Mouse (Mus musculus) spleen, adult 18-20 months (tissue): ENCODE data around the gene Nrg4.
A peak's percentile ranks its signal among the peaks of the same experiment; 100 is the strongest.

ENCODE experiments used
- DNase-seq, 2 experiments: peaks; one replicate each; pipeline ENCODE4 v3.0.0; 2022; ENCODE audit warnings: mixed read lengths in 2 of 2

Gene Nrg4

GRCm38 (mm10) chr9:55208790-55209481 is 117.7 kb downstream of the Nrg4 start, which contains the start of gene Fbxo22:
Fbxo22 (plus strand) TSS chr9:55208925.
- DNase-seq, result peak; percentile 73 to 80

- no peak for DNase-seq
Observed at GRCm38 (mm10) chr9:55208458-55208789, 118.2 kb downstream of the Nrg4 start.

GRCm38 (mm10) chr9:55199348-55199747 is 127.3 kb downstream of the Nrg4 start:
- DNase-seq, result no peak

- no peak for DNase-seq
Observed at GRCm38 (mm10) chr9:55198260-55198659, 128.4 kb downstream of the Nrg4 start.

DNA sequence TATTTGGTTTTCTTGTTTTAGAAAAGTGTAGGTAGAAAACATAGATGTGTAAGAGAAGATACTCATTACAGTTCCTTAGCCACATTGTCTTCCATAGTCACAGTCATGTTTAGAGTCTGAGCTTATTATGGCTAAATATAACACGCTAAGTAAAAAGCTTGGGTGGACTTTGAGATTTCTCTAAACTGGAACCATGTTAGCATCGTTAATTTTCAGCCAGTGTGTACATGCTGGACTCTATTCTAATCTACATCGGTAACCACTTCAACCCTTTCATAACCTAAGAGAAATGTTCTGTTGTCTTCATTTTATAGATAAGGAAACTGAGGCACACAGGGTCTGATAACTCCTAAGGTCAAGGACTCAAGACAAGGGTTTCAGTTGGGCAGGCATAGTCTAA is 130.8 kb downstream of the Nrg4 start:
- DNase-seq, result no peak

GRCm38 (mm10) chr9:55174235-55174634 is 152.4 kb downstream of the Nrg4 start:
- DNase-seq, result no peak

DNA sequence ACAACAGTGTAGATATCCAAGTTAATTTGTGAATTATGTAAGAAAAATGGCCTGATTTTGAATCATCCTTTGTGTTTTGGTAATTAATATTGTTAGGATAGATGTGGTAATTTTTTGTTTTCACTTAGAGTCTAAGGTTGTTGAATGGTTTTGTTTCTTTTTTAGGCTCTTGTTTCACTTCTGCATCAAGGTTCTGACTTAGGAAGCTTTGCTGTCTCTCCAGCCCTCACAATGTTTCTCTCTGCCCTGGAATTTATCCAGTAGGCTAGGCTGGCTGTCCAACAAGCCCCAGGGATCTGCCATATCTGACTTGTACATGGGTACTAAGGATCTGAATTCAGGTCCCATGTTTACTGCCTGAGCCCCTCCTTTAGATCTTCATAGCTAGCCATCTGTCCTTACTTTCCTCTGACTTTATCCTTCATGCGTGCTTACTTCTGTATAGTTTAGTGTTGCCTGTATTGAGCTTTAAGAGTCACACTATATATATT is 154.4 kb downstream of the Nrg4 start:
- DNase-seq, result no peak

DNA sequence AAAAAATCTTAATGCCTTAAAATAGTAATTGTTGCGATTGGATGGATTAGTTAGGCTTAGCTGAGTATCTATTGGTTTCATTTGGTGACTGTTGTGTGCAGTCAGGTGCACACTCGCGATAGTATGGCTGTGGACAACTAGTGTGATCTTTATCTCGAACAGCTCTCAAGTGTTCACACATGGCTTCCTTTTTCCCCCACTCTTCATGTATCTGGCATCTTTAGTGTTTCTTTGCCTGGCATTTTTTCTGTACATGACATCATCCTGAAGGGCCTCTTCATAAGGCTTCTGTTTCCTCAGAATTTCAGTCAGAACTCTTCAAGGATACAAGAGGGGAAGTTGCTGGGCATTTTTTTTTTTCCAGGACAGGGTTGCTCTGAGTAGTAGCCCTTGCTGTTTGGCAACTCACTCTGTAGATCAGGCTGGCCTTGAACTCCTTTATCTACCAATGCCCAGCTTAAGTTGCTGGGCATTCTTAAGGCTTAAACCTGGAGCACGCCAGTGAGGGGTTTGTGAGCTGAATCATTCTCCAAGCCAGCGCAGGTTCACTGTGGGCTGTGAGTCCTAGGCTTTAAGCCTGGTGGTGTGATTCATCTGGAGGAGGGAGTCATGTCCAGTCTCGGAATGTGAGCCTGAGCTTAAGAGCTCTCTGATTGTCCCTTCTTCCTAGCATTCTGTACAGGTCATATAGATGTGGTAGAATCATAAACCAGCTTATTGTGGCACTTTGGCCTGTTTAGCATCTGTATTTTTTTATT is 155.8 kb downstream of the Nrg4 start:
- DNase-seq, result no peak
